Mouse (Mus musculus) liver, embryonic 13.5 days (tissue): ENCODE measurements around the gene Myh9. TPM values are rescaled to one million over a fixed set of nuclear protein-coding genes. Genes with fewer than 3 reads are reported as not detected.

ENCODE experiments used
- ATAC-seq: fragments of 200-750 bp; cut with Nextera tagmentation; 2 replicates; pipeline ENCODE4 v1.8.0; 2017; ENCODE audit warnings: low read depth, mild to moderate bottlenecking, moderate number of reproducible peaks, moderate library complexity
- DNase-seq: peaks from one replicate; pipeline ENCODE4 v3.0.0; 2022
- H3K27ac ChIP-seq: fragments of 300-500 bp; sonication (generic); 2 replicates; pipeline ENCODE4 v1.5.1; 2015; ENCODE audit warnings: moderate library complexity, mild to moderate bottlenecking, inconsistent platforms
- H3K27me3 ChIP-seq: fragments of 300-500 bp; sonication (generic); 2 replicates; pipeline ENCODE4 v1.6.1; 2015; ENCODE audit warnings: mild to moderate bottlenecking, inconsistent platforms
- H3K36me3 ChIP-seq: fragments of 300-500 bp; sonication (generic); 2 replicates; pipeline ENCODE4 v1.6.1; 2015; ENCODE audit warnings: mild to moderate bottlenecking, inconsistent platforms
- H3K4me1 ChIP-seq: fragments of 300-500 bp; sonication (generic); replicated peaks from 2 replicates; pipeline ENCODE4 v1.6.1; 2015; ENCODE audit warnings: inconsistent platforms
- H3K4me2 ChIP-seq: fragments of 300-500 bp; sonication (generic); 2 replicates; pipeline ENCODE4 v1.6.1; 2015; ENCODE audit warnings: inconsistent platforms, mild to moderate bottlenecking, moderate library complexity
- H3K4me3 ChIP-seq: fragments of 300-500 bp; sonication (generic); replicated peaks from 2 replicates; pipeline ENCODE4 v1.5.1; 2015; ENCODE audit warnings: mild to moderate bottlenecking, inconsistent platforms
- H3K9ac ChIP-seq: fragments of 300-500 bp; sonication (generic); 2 replicates; pipeline ENCODE4 v1.6.1; 2015; ENCODE audit warnings: mild to moderate bottlenecking, inconsistent platforms
- H3K9me3 ChIP-seq: fragments of 300-500 bp; sonication (generic); replicated peaks from 2 replicates; pipeline ENCODE4 v1.6.1; 2016; ENCODE audit warnings: inconsistent platforms
- WGBS: fragments of 180-500 bp; shearing (Covaris S2); methylation state at CpG from one replicate; pipeline ENCODE4 v1.1.7; 2015; ENCODE audit not compliant: insufficient replicate concordance; 5-methylcytosine and 5-hydroxymethylcytosine counted together
- polyA plus RNA-seq: library from polyadenylated mRNA; unstranded; fragments of >200 nt; fragmentation: Nextera tagmentation; extraction: Ambion mirVana; gene quantifications from 2 replicates; pipeline ENCODE4 v1.2.1, GENCODE M21; 2015

The Myh9 gene
- polyA plus RNA-seq, 1 experiment from 2014 or later, result 18.3 TPM

DNA sequence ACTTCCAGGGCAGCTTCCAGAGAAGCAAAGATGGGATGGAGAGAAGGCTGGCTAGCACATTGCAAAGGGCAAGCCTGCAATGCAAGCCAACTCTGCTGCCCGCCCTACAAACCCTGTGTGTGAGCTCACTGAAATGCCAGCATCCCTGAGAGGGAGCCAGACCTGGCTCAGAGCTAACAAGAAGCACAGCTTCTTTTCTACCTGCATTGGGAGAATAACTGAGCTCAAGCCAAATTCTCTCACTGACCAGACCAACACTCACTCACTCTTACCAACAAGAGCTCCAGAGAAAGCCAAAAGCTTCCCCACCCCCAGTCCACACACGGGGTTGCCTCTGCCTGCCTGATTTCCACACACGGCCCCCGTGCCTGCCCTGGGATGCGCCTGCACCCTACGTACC, 37.5 kb downstream of the Myh9 start:
- WGBS, result 81% methylated on average over 6 of the region's 6 CpGs
- DNase-seq, result no peak
- H3K27me3 ChIP-seq, result no peaks in the 10 kb centered on the region
- no peak overlapping the region for H3K9ac ChIP-seq
- H3K4me3 ChIP-seq, result no peak overlapping the region
- H3K9me3 ChIP-seq, result no peaks in the 10 kb centered on the region
- no peak overlapping the region for H3K4me2 ChIP-seq
- peaks cover 98% of the 10 kb centered on the region for H3K36me3 ChIP-seq
- H3K4me1 ChIP-seq, result peaks cover 61% of the 10 kb centered on the region
- no peak for ATAC-seq
- no peak overlapping the region for H3K27ac ChIP-seq

DNA sequence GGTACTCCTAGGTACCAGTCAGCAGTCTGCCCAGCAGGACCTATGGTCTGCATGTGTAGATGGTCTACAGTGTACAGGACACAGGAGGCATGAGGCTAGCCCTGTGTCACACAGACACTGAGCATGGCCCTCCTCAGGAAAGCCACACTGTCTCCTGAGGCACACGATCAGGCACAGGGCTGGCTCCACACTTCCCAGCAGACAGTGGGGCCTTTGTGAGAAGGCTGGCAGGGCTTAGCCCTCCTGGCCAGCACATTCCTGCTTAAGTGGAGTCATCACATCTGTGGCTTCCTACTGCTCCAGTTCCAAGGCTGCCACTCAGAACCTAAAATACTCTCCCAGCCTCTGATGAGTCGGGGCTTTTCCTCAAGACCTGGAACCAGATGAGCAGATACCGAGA, 38.2 kb downstream of the Myh9 start:
- Histone ChIP-seq H3K4me2 (no peak overlapping the region), H3K9ac (no peak overlapping the region), H3K36me3 (peaks cover 98% of the 10 kb centered on the region), H3K9me3 (no peaks in the 10 kb centered on the region), H3K27ac (no peak overlapping the region; the same call in 1 of the 2 replicates), H3K4me1 (peaks cover 68% of the 10 kb centered on the region), H3K27me3 (no peaks in the 10 kb centered on the region), H3K4me3 (no peak overlapping the region)
- 62% methylated on average over 3 of the region's 3 CpGs for WGBS
- ATAC-seq, result no peak
- DNase-seq, result no peak

DNA sequence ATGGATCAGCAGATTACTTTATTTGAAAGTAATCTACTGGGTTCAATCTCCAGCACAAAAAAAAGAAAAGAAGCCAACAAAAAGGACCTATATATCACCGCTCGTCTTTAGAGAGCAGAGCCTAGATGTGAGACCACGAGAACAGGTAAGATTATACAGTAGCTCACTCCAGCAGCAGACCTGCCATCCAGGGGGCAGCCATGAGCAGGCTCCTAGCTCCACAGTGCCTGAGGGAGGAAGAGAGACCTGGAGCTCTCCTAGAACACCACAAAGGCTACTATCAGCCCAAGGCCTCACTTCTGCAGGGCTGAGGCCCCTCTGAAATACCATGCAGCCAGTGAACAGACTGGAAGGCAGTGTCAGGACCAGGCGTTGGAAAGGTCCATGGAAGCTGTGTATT, 39.0 kb downstream of the Myh9 start:
- H3K4me1 ChIP-seq, result peaks cover 76% of the 10 kb centered on the region
- H3K4me3 ChIP-seq, result no peak overlapping the region
- H3K27ac ChIP-seq, result no peak overlapping the region
- WGBS, result 71% methylated on average over 4 of the region's 4 CpGs
- H3K27me3 ChIP-seq, result no peaks in the 10 kb centered on the region
- DNase-seq, result no peak
- no peaks in the 10 kb centered on the region for H3K9me3 ChIP-seq
- no peak overlapping the region for H3K4me2 ChIP-seq
- no peak overlapping the region for H3K9ac ChIP-seq
- no peak for ATAC-seq
- H3K36me3 ChIP-seq, result peaks cover 95% of the 10 kb centered on the region

DNA sequence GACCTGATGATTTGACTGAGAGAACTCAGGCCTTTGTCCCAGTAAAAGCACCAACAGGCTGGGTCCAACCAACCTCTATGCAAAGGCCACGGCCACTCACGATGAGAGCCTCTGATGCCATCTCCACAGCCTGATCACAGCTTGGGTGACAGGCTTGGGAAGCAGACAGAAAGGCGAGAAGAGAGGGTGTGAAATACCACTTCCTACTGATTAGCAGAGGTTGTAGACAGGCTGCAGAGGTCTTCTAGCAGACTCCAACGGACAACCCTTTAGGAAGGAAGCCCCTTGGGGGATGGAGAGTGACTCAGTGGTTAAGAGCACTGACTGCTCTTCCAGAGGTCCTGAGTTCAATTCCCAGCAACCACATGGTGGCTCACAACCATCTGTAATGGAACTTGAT, 40.8 kb downstream of the Myh9 start:
- no peak for DNase-seq
- Histone ChIP-seq H3K27me3 (no peaks in the 10 kb centered on the region), H3K36me3 (peaks cover 95% of the 10 kb centered on the region), H3K4me1 (peaks cover 70% of the 10 kb centered on the region), H3K27ac (peak overlapping the region; percentile 78), H3K4me2 (no peak overlapping the region), H3K9me3 (no peaks in the 10 kb centered on the region), H3K9ac (no peak overlapping the region), H3K4me3 (no peak overlapping the region)
- WGBS, result 17% methylated on average over 4 of the region's 4 CpGs
- no peak for ATAC-seq

DNA sequence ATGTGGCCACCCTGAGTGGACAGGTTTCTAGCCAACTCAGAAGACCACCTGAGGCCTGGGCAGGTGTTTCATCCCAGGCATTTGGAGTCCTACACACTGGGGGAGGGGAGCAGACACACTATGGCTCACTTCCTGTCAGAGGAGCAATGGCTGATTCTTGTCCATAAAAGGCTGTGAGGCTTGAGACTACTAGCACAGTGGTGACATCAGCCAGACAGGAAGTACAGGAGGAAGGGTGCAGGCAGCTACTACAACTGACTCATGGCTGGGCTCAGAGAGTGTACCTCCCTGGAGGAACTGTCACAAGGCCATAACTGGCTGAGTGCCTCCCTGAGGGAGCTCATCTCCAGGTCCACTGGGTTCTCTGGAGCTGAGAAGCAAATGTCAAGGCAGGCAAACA, 41.5 kb downstream of the Myh9 start:
- ATAC-seq (peak; percentile 43), DNase-seq (peak; percentile 13)
- Histone ChIP-seq H3K4me3 (no peak overlapping the region), H3K9me3 (no peaks in the 10 kb centered on the region), H3K4me2 (no peak overlapping the region), H3K9ac (no peak overlapping the region), H3K36me3 (peaks cover 96% of the 10 kb centered on the region), H3K4me1 (peaks cover 66% of the 10 kb centered on the region), H3K27me3 (no peaks in the 10 kb centered on the region), H3K27ac (peak overlapping the region; percentile 78)

DNA sequence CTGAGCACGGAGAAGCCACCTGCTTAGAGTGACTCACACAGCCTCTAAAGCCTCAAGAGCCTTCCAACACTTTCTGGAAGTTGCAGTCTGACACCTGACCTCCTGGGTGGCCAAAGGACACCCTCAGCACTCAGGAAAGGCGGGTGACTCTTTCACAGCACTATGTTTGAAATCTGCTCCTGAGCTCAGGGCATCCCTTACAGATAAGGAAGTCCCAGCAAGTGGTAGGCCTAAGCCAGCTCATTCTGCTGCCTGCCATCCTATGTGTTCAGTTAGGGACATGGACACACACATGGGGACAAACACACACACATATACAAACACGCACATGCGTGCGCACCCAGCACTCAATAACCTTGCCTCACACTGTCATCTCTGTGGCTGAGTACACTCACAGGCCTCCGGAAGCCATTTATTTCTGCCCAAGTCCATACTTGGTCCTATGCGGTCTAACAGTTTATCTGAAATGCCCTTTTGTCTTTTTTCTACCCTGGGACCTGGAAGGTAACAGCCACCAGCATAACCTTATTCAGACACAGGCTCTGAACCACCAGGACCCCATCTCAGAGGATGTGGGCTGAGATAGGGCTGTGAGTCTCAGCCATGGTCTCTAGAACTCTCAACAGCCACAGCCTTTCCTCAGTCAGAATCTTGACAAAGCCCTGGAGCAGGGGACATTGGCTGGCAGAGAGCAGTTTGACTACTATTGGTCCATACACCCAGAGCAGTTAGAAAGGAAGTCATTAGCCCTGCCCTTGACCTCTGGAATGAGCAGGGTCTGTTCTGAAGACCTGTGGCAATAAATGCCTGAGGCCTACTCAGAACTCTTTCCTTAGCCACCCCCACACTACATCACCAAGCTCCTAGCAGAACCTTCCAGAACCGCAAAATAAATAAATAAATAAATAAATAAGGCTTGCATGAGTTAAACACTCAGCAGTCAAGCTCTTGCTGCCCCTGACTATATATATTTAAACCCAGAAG, 42.2 kb downstream of the Myh9 start:
- H3K9ac ChIP-seq, result peak overlapping the region; percentile 11; the same call in 1 of the 2 replicates
- no peaks in the 10 kb centered on the region for H3K9me3 ChIP-seq
- peak overlapping the region; percentile 78 for H3K27ac ChIP-seq
- no peak for DNase-seq
- H3K4me3 ChIP-seq, result no peak overlapping the region
- WGBS, result 72% methylated on average over 8 of the region's 8 CpGs
- no peaks in the 10 kb centered on the region for H3K27me3 ChIP-seq
- H3K4me1 ChIP-seq, result peaks cover 66% of the 10 kb centered on the region
- no peak overlapping the region for H3K4me2 ChIP-seq
- no peak for ATAC-seq
- peaks cover 96% of the 10 kb centered on the region for H3K36me3 ChIP-seq

DNA sequence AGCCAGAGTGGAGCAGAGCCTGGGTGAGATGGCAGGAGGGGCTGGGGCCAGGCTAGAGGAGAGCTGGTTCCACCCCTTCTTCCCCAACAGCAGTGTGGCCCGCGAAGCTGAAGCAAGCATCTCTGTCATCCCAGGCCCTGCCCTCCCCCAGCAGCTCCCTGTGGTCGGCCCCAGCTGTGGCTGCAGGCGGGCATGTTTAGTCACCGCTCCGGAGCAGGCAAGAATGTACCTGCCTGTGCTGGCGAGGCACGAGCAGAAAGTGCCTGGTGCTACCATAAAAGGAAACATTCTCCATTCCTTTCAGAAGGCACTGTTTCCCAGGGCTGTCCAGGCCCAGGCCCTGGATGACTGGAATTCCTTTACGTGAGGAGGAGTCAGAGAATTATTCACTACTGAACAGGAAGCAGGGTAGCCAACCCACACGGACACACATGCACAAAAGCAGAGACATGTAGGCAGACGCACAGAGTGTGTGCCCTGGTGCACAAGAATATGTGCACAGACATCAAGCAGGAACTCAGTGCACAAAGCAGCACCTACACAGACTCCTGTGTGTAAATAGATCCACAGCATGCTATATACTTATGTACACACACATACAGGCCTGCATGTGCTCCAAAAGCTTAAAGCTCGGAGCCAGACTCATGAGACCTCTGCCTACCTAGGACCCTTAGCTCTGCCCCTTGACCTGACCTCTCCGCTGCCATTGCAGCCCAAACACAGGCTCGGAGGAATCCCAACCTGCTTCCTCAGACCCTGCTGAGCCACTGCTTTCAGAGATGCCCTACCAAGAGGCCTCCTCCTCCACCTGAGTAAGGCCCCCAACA, 43.1 kb downstream of the Myh9 start:
- 41% methylated on average over 14 of the region's 14 CpGs for WGBS
- Histone ChIP-seq H3K4me1 (peaks cover 66% of the 10 kb centered on the region), H3K36me3 (peaks cover 96% of the 10 kb centered on the region), H3K9ac (peak overlapping the region; percentile 11; the same call in 1 of the 2 replicates), H3K9me3 (no peaks in the 10 kb centered on the region), H3K4me3 (no peak overlapping the region), H3K27ac (peak overlapping the region; percentile 78), H3K27me3 (no peaks in the 10 kb centered on the region), H3K4me2 (0 out of 2 replicates have a peak overlapping the region, but pooled peaks have one; percentile 10)
- ATAC-seq (0 out of 2 replicates have a peak, but pooled peaks have one; percentile 16), DNase-seq (no peak)

DNA sequence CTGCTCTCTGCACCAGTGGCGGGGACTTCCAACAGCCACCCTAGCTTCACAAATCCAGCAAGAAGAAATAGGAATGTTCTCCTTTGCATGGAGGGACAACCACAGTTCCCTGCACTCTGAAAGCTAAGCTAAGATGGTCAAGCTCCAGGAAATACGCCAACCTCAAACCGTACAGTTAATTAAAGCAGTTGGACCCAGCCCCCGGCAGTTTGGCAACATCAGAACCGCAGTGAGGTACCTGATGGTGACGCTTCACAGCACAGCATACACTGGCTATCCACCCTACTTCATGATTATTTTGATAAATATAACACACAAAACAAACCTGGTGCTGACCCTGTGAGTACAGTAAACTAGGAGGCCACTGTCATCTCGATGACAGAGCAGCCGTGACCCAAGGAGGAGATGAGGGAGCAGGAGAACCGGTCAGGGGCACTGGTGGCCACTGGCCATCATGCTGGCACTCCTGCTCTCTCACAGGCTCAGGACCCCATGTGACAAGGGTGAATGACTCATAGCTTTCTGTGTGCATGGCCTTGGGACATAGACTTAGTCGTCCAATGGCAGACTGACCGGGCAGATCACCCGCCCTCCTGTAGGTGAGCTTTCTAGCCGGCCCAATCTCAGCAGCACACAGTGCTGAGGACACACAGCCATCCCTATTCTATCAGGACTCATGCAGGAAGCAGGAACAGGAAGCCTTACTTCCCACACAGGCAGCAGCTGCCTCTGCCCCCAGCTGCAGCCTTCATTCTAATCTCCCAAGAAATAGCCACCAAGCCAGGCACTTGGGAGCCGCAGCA, 44.2 kb downstream of the Myh9 start:
- DNase-seq (no peak), ATAC-seq (no peak)
- H3K4me1 ChIP-seq, result peaks cover 56% of the 10 kb centered on the region
- no peak overlapping the region for H3K9ac ChIP-seq
- no peak overlapping the region for H3K4me3 ChIP-seq
- peaks cover 96% of the 10 kb centered on the region for H3K36me3 ChIP-seq
- no peaks in the 10 kb centered on the region for H3K9me3 ChIP-seq
- no peaks in the 10 kb centered on the region for H3K27me3 ChIP-seq
- 70% methylated on average over 14 of the region's 14 CpGs for WGBS
- H3K27ac ChIP-seq, result peak overlapping the region; percentile 78
- no peak overlapping the region for H3K4me2 ChIP-seq

DNA sequence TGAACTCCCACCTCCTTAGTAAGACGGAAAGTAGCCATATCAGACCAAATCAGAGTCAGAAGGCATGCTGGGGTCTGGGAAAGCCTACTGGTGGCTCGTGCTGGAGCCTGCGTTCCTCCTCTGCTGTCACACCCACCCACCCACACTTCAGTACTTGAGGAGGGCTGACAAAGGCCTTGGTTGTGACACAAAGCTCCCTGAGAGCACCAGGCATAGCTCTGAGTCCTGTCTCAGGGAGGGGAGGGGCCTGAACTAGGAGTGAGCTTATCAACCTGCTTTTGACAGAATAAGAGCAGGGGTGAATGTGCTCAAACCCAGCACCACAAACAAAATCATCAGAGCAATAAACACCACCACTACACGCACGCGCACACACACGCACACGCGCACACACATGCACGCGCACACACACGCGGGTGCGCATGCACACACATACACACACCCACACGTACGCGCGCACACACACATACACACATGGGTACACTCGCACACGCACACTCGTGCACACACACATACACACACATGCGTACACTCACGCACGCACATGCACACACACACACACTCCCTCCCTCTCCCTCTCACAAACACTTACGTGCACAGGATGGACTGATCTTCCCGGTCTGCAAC, 45.5 kb downstream of the Myh9 start:
- Histone ChIP-seq H3K27ac (no peak overlapping the region), H3K27me3 (no peaks in the 10 kb centered on the region), H3K36me3 (peaks cover 96% of the 10 kb centered on the region), H3K4me3 (no peak overlapping the region), H3K4me2 (no peak overlapping the region), H3K9ac (no peak overlapping the region), H3K9me3 (no peaks in the 10 kb centered on the region), H3K4me1 (peaks cover 45% of the 10 kb centered on the region)
- 94% methylated on average over 26 of the region's 26 CpGs for WGBS
- ATAC-seq (no peak), DNase-seq (no peak)

DNA sequence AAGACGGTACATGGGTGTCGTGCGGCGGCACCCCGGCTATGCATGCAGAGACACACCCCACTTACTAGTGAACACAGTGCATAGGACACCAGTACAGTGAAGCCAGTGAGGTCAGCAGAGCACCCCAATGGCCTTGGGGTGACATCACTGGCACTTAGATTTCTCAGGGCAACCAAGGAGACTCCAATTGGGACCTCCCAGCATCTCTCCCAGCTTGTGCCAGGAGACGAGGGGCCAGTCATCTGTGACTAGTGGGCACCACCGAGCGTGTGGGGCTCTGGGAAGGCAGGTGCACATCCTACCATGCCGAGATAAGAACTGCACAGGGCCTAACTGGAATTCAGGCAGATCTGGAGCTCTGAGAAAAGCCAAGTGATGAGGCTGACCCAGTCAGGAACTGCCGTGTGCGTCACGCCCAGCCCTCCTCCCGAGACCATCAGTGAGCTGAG, 47.0 kb downstream of the Myh9 start:
- Histone ChIP-seq H3K27me3 (no peaks in the 10 kb centered on the region), H3K4me2 (no peak overlapping the region), H3K9me3 (no peaks in the 10 kb centered on the region), H3K4me3 (no peak overlapping the region), H3K4me1 (peaks cover 29% of the 10 kb centered on the region), H3K9ac (no peak overlapping the region), H3K36me3 (peaks cover 96% of the 10 kb centered on the region), H3K27ac (no peak overlapping the region)
- WGBS, result 83% methylated on average over 13 of the region's 13 CpGs
- no peak for ATAC-seq
- DNase-seq, result no peak
